Mouse (Mus musculus): ENCODE data around the gene Cabin1. TPM values are rescaled to one million over a fixed set of nuclear protein-coding genes. Genes with fewer than 3 reads are reported as not detected.
A peak's percentile ranks its signal among the peaks of the same experiment; 100 is the strongest.

Gene Cabin1
- polyA plus RNA-seq, 1 experiment = 82.3 TPM

DNA sequence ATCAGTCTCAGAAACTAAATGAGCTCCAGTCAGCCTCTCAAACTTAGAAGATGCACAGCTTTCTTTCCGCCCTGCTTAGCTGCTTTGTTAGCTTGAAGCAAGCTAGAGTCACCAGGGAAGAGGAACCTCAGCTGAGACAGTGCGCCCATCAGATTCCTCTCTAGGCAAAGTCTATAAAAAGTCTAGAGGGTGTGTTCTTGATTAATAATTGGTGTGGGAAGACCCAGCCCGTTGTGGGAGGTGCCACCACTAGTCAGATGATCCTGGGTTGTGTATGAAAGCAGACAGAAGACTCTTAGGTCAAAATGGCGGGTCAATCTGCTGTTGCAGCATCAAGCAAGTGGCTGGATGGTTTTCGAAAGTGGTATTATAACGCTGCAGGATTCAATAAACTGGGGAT lies 2.7 kb upstream of the Cabin1 start:
- H3K36me3 ChIP-seq (ENCODE audit: control insufficient read depth, insufficient read depth, low read length) = no peaks in the 10 kb centered on the region
- no peaks in the 10 kb centered on the region for H3K27me3 ChIP-seq (ENCODE audit: control insufficient read depth, insufficient read depth, low read length)
- TF ChIP-seq CTCF (IDR thresholded peaks at IDR 0.05; ENCODE audit: borderline replicate concordance, control insufficient read depth, extremely low read depth, insufficient read depth, low read length, poor library complexity) (no peak), POLR2A (IDR thresholded peaks at IDR 0.05; ENCODE audit: control insufficient read depth, extremely low read depth, insufficient read depth, low read length, poor library complexity) (no peak)
- no peak for DNase-seq
- 87% methylated on average over 6 of the region's 6 CpGs for WGBS
- H3K4me3 ChIP-seq (ENCODE audit: control insufficient read depth, insufficient read depth, low read length) = no peak overlapping the region
- H3K4me1 ChIP-seq (replicated peaks; ENCODE audit: control insufficient read depth, insufficient read depth, low read length) = peaks cover 5% of the 10 kb centered on the region
- no peak overlapping the region for H3K27ac ChIP-seq (ENCODE audit: control insufficient read depth, insufficient read depth, low read length)

DNA sequence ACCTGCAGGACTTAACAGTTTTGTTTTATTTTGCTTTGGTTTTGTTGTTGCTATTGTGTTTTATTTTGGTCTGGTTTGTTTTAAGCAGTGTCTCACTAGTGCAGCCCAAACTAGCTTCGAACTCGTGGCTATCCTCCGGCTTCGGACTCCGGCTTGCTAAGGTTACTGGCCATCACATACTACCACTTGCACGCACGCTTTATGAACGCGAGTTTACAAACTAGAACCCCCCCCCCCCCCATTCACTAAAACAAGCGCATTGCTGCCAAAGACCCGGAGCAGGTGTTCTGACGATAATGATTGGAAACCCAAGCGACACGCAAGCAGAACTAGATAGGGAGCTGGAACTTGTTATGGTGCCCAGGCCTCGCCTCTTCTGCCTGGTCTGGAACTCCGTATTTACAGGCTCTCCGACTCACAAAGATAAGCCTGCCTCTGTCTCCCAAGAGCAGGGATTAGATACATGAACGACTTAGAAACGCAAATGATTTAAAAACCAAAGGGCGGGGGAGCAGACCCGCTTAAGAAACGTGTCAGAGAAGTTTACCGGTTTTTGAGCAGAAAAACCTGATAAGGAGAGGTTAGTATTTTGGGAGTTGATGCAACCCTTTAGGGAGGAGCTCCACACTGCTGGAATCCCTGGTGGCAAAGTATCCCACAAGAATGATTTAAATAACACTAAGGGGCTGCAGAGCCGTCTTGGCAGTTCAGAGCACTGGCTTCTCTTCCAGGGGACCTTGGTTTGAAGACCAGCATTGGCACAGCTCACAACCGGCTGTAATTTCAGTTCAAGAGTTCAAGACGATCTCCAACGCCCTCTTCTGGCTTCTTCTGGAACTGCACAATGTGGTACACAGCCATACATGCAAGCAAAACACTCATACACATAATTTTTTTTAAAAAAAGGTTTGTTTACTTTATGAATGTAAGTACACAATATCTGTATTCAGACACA lies 655 bp upstream of the Cabin1 start:
- H3K4me3 ChIP-seq (ENCODE audit: control insufficient read depth, insufficient read depth, low read length) = peak overlapping the region; percentile 51
- H3K27ac ChIP-seq (ENCODE audit: control insufficient read depth, insufficient read depth, low read length) = peak overlapping the region; percentile 57; the same call in 1 of the 2 replicates
- peaks cover 5% of the 10 kb centered on the region for H3K4me1 ChIP-seq (replicated peaks; ENCODE audit: control insufficient read depth, insufficient read depth, low read length)
- peak; percentile 70 for DNase-seq
- no peaks in the 10 kb centered on the region for H3K27me3 ChIP-seq (ENCODE audit: control insufficient read depth, insufficient read depth, low read length)
- no peak for TF ChIP-seq POLR2A (IDR thresholded peaks at IDR 0.05; ENCODE audit: control insufficient read depth, extremely low read depth, insufficient read depth, low read length, poor library complexity)
- TF ChIP-seq CTCF (IDR thresholded peaks at IDR 0.05; ENCODE audit: borderline replicate concordance, control insufficient read depth, extremely low read depth, insufficient read depth, low read length, poor library complexity) = peak; percentile 53; the same call in 1 of the 2 replicates
- no peaks in the 10 kb centered on the region for H3K36me3 ChIP-seq (ENCODE audit: control insufficient read depth, insufficient read depth, low read length)
- under 1% methylated on average over 27 of the region's 27 CpGs for WGBS

DNA sequence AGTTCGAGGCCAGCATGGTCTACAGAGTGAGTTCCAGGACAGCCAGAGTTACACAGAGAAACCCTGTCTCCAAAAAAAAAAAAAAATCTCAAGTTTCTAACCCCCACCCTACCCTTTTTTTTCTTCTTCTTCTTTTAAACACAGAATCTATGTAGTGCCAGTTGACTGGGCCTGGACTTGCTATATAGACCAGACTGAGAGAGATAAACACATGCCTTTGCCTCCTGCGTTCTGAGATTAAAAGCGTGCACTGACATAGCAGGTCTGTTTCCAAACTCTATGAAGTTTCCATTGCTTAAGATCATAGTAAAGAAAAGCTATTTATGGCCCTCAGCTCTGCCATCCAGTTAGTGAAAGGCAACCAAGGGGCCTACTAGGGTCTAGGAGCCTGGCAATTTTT lies 1.7 kb downstream of the Cabin1 start:
- H3K27me3 ChIP-seq (ENCODE audit: control insufficient read depth, insufficient read depth, low read length) = no peaks in the 10 kb centered on the region
- H3K36me3 ChIP-seq (ENCODE audit: control insufficient read depth, insufficient read depth, low read length) = peaks cover 3% of the 10 kb centered on the region; the same call in 1 of the 2 replicates
- DNase-seq = no peak
- peaks cover 5% of the 10 kb centered on the region for H3K4me1 ChIP-seq (replicated peaks; ENCODE audit: control insufficient read depth, insufficient read depth, low read length)
- no peak overlapping the region for H3K27ac ChIP-seq (ENCODE audit: control insufficient read depth, insufficient read depth, low read length)
- WGBS = 86% methylated on average over 3 of the region's 3 CpGs
- H3K4me3 ChIP-seq (ENCODE audit: control insufficient read depth, insufficient read depth, low read length) = no peak overlapping the region
- TF ChIP-seq CTCF (IDR thresholded peaks at IDR 0.05; ENCODE audit: borderline replicate concordance, control insufficient read depth, extremely low read depth, insufficient read depth, low read length, poor library complexity) (no peak), POLR2A (IDR thresholded peaks at IDR 0.05; ENCODE audit: control insufficient read depth, extremely low read depth, insufficient read depth, low read length, poor library complexity) (no peak)

GRCm38 (mm10) chr10:75760311-75760710 lies 3.8 kb downstream of the Cabin1 start:
- TF ChIP-seq CTCF (IDR thresholded peaks at IDR 0.05; ENCODE audit: borderline replicate concordance, control insufficient read depth, extremely low read depth, insufficient read depth, low read length, poor library complexity) (no peak), POLR2A (IDR thresholded peaks at IDR 0.05; ENCODE audit: control insufficient read depth, extremely low read depth, insufficient read depth, low read length, poor library complexity) (no peak)
- WGBS = 98% methylated on average over 3 of the region's 3 CpGs
- Histone ChIP-seq H3K36me3 (ENCODE audit: control insufficient read depth, insufficient read depth, low read length) (peaks cover 3% of the 10 kb centered on the region), H3K4me1 (replicated peaks; ENCODE audit: control insufficient read depth, insufficient read depth, low read length) (peaks cover 5% of the 10 kb centered on the region), H3K4me3 (ENCODE audit: control insufficient read depth, insufficient read depth, low read length) (no peak overlapping the region), H3K27me3 (ENCODE audit: control insufficient read depth, insufficient read depth, low read length) (no peaks in the 10 kb centered on the region), H3K27ac (ENCODE audit: control insufficient read depth, insufficient read depth, low read length) (no peak overlapping the region)
- DNase-seq = no peak

- 92% methylated on average over 11 of the region's 11 CpGs for WGBS
- H3K27ac ChIP-seq (ENCODE audit: control insufficient read depth, insufficient read depth, low read length) = no peak overlapping the region
- TF ChIP-seq POLR2A (IDR thresholded peaks at IDR 0.05; ENCODE audit: control insufficient read depth, extremely low read depth, insufficient read depth, low read length, poor library complexity) (no peak), CTCF (IDR thresholded peaks at IDR 0.05; ENCODE audit: borderline replicate concordance, control insufficient read depth, extremely low read depth, insufficient read depth, low read length, poor library complexity) (no peak)
- no peak for DNase-seq
- no peaks in the 10 kb centered on the region for H3K27me3 ChIP-seq (ENCODE audit: control insufficient read depth, insufficient read depth, low read length)
- H3K36me3 ChIP-seq (ENCODE audit: control insufficient read depth, insufficient read depth, low read length) = peaks cover 29% of the 10 kb centered on the region
- no peak overlapping the region for H3K4me3 ChIP-seq (ENCODE audit: control insufficient read depth, insufficient read depth, low read length)
- no peaks in the 10 kb centered on the region for H3K4me1 ChIP-seq (replicated peaks; ENCODE audit: control insufficient read depth, insufficient read depth, low read length)
Measured at GRCm38 (mm10) chr10:75756719-75757118, 7.4 kb downstream of the Cabin1 start.

- peak; percentile 78 for DNase-seq
- H3K4me1 ChIP-seq (replicated peaks; ENCODE audit: control insufficient read depth, insufficient read depth, low read length) = no peaks in the 10 kb centered on the region
- TF ChIP-seq CTCF (IDR thresholded peaks at IDR 0.05; ENCODE audit: borderline replicate concordance, control insufficient read depth, extremely low read depth, insufficient read depth, low read length, poor library complexity) = no peak
- no peak for TF ChIP-seq POLR2A (IDR thresholded peaks at IDR 0.05; ENCODE audit: control insufficient read depth, extremely low read depth, insufficient read depth, low read length, poor library complexity)
- H3K27me3 ChIP-seq (ENCODE audit: control insufficient read depth, insufficient read depth, low read length) = no peaks in the 10 kb centered on the region
- H3K36me3 ChIP-seq (ENCODE audit: control insufficient read depth, insufficient read depth, low read length) = peaks cover 62% of the 10 kb centered on the region
- H3K27ac ChIP-seq (ENCODE audit: control insufficient read depth, insufficient read depth, low read length) = no peak overlapping the region
- no peak overlapping the region for H3K4me3 ChIP-seq (ENCODE audit: control insufficient read depth, insufficient read depth, low read length)
- 57% methylated on average over 3 of the region's 3 CpGs for WGBS
Measured at GRCm38 (mm10) chr10:75744017-75744416, 20.1 kb downstream of the Cabin1 start.

All from thymus, adult 2 months (tissue).